Mouse (Mus musculus) layer of hippocampus, adult 11-12 months (tissue): Measurements from ENCODE around the gene Snrk.
"Not testable (repeated sequence)": the region's sequence is repeated elsewhere in the genome, so short reads cannot be mapped to it uniquely, and the experiment has no call there.

Source experiments
- DNase-seq: peaks from one replicate; pipeline ENCODE4 v3.0.0; 2022; ENCODE audit warnings: low spot score

Snrk gene

GRCm38 (mm10) chr9:122143219-122143618 is 26.2 kb downstream of the Snrk start:
- DNase-seq, result no peak

GRCm38 (mm10) chr9:122144776-122145175 is 27.7 kb downstream of the Snrk start:
- DNase-seq, result no peak

- DNase-seq, result no peak
Measured at GRCm38 (mm10) chr9:122145677-122146076, 28.6 kb downstream of the Snrk start.

GRCm38 (mm10) chr9:122146124-122146870 is 29.2 kb downstream of the Snrk start:
- DNase-seq, result no peak

GRCm38 (mm10) chr9:122148356-122148755 is 31.3 kb downstream of the Snrk start:
- DNase-seq, result no peak

- DNase-seq, result no peak
Measured at GRCm38 (mm10) chr9:122149997-122150826, 33.1 kb downstream of the Snrk start.

- no peak for DNase-seq
Measured at GRCm38 (mm10) chr9:122152063-122152462, 35.0 kb downstream of the Snrk start.

- DNase-seq, result no peak
Measured at GRCm38 (mm10) chr9:122152501-122152900, 35.4 kb downstream of the Snrk start.

- no peak for DNase-seq
Measured at GRCm38 (mm10) chr9:122153436-122153835, 36.4 kb downstream of the Snrk start.

- DNase-seq, result no peak
Measured at GRCm38 (mm10) chr9:122155193-122155592, 38.1 kb downstream of the Snrk start.

GRCm38 (mm10) chr9:122156389-122157078 is 39.5 kb downstream of the Snrk start:
- no peak for DNase-seq

GRCm38 (mm10) chr9:122157079-122157441 is 40.0 kb downstream of the Snrk start:
- DNase-seq, result no peak

GRCm38 (mm10) chr9:122164535-122164934 is 47.5 kb downstream of the Snrk start:
- no peak for DNase-seq

- DNase-seq, result not testable (repeated sequence)
Measured at GRCm38 (mm10) chr9:122167719-122168118, 50.7 kb downstream of the Snrk start.

GRCm38 (mm10) chr9:122169901-122170300 is 52.8 kb downstream of the Snrk start:
- no peak for DNase-seq

GRCm38 (mm10) chr9:122172612-122173186 is 55.6 kb downstream of the Snrk start:
- DNase-seq, result no peak

GRCm38 (mm10) chr9:122173405-122174233 is 56.6 kb downstream of the Snrk start:
- DNase-seq, result no peak

GRCm38 (mm10) chr9:122174723-122175122 is 57.7 kb downstream of the Snrk start:
- DNase-seq, result no peak

- no peak for DNase-seq
Measured at GRCm38 (mm10) chr9:122177256-122178220, 60.5 kb downstream of the Snrk start.

GRCm38 (mm10) chr9:122178427-122178826 is 61.4 kb downstream of the Snrk start:
- no peak for DNase-seq
